Mouse (Mus musculus): ENCODE data around the gene Nexn.
A peak's percentile ranks its signal among the peaks of the same experiment; 100 is the strongest.
"Not testable (repeated sequence)": the region's sequence is repeated elsewhere in the genome, so short reads cannot be mapped to it uniquely, and the experiment has no call there.

Nexn gene

DNA sequence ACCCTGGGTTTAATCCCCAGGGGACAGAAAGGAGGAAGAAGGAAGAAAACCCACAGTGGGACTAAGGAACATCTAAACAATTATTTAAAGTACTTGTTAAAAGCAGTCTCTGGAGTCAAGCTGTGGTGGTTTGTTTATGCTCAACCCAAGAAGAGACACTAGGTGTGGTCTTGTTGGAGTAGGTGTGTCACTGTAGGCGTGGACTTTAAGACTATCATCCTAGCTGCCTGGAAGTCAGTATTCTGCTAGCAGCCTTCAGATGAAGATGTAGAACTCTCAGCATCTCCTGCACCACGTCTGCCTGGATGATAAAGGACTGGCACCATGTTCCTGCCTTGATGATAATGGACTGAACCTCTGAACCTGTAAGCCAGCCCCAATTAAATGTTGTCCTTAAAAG lies 68.9 kb downstream of the Nexn start:
- not testable (repeated sequence) for DNase-seq (ENCODE audit: low spot score in 2 of 2)

DNA sequence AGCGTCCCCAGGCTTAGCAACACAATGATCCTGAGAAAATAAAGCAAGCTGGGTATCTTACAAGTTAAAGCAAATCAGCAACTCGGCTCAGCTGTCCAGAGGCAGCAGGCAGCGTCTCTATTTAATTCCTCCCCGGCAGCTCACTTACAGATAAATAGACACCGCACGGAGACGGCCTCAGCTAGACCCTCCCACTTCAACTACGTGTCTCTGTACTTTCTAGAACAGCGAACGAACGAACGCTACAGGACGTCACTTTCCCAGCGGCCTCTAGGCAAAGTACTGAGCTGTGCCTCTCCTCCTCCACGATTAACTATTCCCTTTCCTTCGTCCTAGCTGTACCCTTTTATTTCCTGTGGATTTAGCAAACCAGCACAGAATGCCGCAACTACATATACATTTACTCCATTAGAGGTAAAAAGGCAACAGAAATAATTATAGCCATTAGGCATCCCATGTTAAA lies 72.5 kb downstream of the Nexn start:
- DNase-seq (ENCODE audit: low spot score in 2 of 2) = peak; percentile 88 to 94

DNA sequence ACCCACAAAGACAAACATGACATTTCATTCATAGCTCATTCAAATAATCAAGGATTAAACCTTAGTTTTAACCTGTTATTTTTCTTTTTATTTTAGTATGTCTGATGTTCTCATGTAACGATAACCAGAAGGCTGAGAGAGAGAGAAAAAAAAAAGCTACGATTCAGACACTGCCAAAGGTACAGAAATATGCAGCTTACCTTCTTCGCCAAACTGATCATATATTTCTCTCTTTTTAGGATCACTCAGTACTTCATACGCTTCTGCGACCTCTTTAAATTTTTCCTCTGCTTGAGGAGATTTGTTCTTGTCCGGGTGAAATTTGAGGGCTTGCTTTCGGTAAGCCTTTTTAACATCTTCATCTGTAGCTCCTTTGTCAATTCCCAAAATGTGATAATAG lies 73.0 kb downstream of the Nexn start:
- DNase-seq (ENCODE audit: low spot score in 2 of 2) = no peak

DNA sequence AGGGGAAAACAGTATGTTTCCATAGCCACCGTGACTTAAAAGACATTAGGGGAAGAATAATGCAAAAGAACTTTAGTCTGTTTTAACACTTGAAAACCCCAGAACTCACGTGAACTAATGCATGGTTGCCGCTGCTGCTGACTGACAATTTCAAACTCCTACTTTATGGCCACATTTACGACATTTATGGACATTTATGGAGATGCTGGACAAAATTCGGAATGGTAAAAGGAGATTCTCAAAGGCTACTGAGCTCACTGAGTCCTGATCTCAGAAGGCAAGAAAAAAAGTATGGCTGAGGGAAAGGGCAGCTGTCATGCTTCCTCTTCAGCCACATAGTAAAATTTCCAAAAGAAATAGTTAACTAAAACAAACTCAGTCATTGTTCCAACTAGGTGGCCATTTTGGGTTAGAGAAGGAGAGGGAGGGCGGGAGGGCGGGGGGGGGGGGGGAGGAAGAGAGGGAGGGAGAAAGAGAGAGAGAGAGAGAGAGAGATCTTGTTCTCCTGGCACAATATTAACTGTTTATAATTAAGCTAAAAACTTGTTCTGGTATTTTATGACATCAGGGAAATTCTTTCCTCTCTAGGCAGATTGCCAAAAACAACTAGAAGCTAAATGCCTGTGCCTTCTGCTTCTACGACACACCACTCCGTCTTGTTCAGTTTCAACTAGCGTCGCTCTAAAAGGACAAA lies 73.8 kb downstream of the Nexn start:
- DNase-seq (ENCODE audit: low spot score in 2 of 2) = no peak

DNA sequence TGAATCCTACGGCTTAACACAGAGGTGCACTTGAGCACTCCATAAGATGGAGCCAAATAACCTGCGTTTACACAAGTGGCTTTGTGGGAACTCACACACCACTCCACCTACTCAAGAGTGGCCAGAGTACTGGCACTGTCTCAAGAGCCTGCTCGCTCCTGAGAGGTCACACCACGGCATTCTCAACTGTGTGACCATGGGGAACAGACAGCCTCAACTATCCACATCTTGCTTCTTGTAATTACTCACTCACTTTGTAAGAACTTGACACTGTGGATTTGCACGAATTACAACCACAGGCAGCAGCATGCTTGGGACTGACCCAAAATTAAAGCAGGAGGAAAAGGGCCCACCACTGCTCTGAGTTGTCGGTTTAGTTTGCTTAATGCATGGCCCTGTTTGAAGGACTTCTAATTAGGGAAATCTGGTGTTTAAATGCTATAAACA lies 74.3 kb downstream of the Nexn start:
- no peak for DNase-seq (ENCODE audit: low spot score in 2 of 2)

- no peak for DNase-seq (ENCODE audit: low spot score in 2 of 2)
These were observed 75.3 kb downstream of the Nexn start for GRCm38 (mm10) chr3:152190679-152191477.

DNA sequence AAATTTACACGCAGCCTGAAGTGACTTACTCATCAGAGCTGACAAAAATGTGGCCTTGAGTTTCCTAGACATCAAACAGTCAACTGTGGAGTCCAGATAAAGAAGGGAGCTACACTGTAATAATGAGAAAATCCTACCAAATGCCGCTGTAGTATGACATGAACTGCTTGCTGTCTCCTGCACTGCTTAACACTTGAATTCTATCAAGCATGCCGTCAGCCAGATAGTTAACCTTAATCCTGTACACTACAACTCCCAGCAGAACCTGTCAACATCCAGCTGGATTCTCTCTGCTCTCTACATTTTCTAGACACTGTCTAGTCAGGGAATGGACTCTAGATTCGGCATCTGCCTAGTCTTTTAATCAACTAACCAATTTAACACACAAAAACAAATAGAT lies 76.8 kb downstream of the Nexn start:
- no peak for DNase-seq (ENCODE audit: low spot score in 2 of 2)

Data from right cerebral cortex, postnatal 36 days (tissue).